Mouse (Mus musculus): ENCODE data around the gene Bmp4. TPM values are rescaled to one million over a fixed set of nuclear protein-coding genes. Genes with fewer than 3 reads are reported as not detected.
A peak's percentile ranks its signal among the peaks of the same experiment; 100 is the strongest.

Gene Bmp4
- polyA plus RNA-seq, 1 experiment from 2014 or later = 10.8 TPM

DNA sequence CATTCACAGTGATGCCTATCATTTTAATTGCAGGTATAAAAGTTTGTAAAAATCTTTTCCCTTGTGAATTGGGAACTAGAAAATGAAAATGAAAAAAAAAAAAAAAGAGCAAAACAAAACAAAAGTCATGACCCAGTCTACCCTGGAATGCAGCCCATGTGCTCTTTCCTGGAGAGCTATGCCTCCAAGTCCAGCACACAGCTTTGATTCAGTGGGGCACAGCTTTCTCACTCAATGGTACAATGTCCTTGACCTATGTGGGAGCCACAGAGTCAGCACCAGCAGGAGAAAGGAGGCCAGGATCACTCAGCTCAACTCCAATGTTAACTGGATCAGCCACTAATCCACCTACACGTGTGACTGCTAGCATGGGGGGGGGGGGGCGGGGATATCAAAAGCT, 9.5 kb upstream of the Bmp4 start:
- WGBS = 56% methylated on average over 2 of the region's 2 CpGs
- DNase-seq (ENCODE audit: low spot score) = no peak
- no peaks in the 10 kb centered on the region for H3K9me3 ChIP-seq (replicated peaks)
- H3K4me1 ChIP-seq = peaks cover 12% of the 10 kb centered on the region
- H3K36me3 ChIP-seq = no peaks in the 10 kb centered on the region
- peaks cover 58% of the 10 kb centered on the region for H3K27me3 ChIP-seq (ENCODE audit: low read depth, poor library complexity, severe bottlenecking)
- no peak overlapping the region for H3K27ac ChIP-seq (replicated peaks)
- H3K4me3 ChIP-seq = no peak overlapping the region

DNA sequence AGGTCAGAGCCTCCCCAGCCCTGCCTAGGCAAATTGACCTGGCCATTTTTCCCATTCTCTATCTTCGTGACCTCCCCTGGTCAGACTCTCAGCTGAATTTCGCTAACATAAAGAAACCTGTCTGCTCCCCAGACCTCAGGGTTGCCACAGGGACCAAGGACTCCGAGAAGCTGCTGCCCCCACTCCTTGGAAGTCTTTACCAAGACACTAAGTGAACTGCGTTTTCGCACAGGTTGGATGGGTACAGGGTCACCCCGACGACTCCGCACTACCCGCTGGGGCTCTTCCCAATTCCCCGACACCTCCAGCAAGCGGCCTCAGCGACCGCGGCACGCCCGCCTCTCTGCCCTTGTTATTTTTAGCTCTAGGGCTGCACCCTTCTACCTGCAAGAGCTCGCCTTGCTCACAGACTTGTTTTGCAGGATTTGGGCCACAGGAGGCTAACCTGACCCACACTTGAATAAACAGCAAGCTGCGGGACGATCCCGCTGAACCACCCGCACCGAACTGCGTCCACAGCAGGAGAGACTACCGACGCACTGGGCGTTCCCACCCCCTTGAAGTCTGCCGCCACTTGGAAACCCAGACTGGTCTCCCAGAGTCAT, 7.7 kb upstream of the Bmp4 start:
- no peak for DNase-seq (ENCODE audit: low spot score)
- Histone ChIP-seq H3K36me3 (no peaks in the 10 kb centered on the region), H3K27ac (replicated peaks) (no peak overlapping the region), H3K4me1 (peaks cover 12% of the 10 kb centered on the region), H3K4me3 (peak overlapping the region; percentile 45), H3K27me3 (ENCODE audit: low read depth, poor library complexity, severe bottlenecking) (peaks cover 75% of the 10 kb centered on the region), H3K9me3 (replicated peaks) (no peaks in the 10 kb centered on the region)
- 2% methylated on average over 27 of the region's 27 CpGs for WGBS

DNA sequence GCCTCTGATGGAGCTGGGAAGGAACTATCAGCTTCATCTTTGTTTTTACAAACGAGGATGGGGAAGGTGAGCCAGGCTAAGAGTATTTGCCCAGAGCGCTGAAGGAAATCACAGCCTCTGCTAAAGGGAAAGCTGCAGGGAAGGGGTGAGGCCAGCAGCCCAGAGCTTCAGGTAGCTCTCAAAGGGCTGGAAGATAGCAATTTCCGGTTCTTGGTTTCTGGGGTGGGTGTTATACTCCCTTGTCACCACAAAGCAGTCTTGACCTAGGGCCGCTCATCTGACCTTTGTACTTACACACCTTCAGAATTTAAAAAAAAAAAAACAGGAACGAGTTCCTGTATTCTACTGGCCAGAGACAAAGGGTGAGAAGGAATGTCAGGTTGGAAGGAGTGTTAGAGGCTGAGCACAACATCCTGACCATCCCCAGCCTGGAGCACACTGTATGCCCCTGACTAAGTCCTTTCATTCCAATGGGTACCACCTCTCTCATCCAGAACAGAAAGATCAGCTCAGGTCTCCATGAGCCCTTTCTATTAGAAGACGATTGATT, 1.2 kb upstream of the Bmp4 start:
- H3K27ac ChIP-seq (replicated peaks) = no peak overlapping the region
- peaks cover 35% of the 10 kb centered on the region for H3K4me1 ChIP-seq
- no peaks in the 10 kb centered on the region for H3K36me3 ChIP-seq
- WGBS = 51% methylated on average over 6 of the region's 6 CpGs
- no peaks in the 10 kb centered on the region for H3K9me3 ChIP-seq (replicated peaks)
- peaks cover 98% of the 10 kb centered on the region for H3K27me3 ChIP-seq (ENCODE audit: low read depth, poor library complexity, severe bottlenecking)
- H3K4me3 ChIP-seq = no peak overlapping the region
- DNase-seq (ENCODE audit: low spot score) = no peak

DNA sequence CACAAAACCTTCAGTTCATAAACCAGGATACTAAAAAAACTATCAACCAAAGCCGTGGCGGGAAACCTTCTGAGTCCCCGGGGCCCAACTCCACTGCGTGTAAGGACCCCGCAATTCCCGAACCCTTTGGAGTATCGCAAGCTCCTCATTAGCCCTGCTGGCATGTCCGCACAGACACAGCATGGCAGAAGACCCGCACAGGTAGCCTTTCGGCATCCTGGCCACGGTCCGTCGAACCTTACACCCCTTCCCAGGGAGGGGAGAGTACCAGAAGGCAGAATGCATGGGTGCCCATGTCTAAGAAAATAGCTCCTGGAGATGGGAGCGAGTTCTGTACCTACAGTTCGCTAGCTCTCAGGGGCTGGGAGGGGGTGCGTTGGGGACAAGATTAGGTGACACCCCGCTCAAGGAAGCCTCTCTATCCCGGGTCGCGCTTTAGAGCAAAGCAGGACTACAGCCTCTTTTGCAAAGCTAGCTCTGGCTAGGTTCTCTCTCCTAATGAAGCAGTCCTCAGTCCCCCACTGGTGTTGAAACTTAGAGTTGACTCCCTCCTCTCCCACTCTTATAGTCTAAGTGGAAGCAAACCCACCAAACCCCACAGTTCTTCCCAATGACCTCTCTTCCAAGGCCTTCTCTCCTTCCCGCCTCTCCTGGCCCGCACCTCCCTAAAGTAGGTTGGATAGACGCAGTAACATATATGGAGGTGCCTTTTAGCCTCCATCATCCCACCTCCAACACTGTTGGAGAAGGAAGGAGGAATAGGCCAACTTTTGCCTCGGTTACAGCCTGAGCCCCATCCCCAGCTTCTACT, 826 bp downstream of the Bmp4 start:
- WGBS = 5% methylated on average over 24 of the region's 24 CpGs
- Histone ChIP-seq H3K4me3 (peak overlapping the region; percentile 52), H3K36me3 (no peaks in the 10 kb centered on the region), H3K9me3 (replicated peaks) (no peaks in the 10 kb centered on the region), H3K4me1 (peaks cover 55% of the 10 kb centered on the region), H3K27me3 (ENCODE audit: low read depth, poor library complexity, severe bottlenecking) (peaks cover 98% of the 10 kb centered on the region), H3K27ac (replicated peaks) (no peak overlapping the region; the same call in 1 of the 2 replicates)
- no peak for DNase-seq (ENCODE audit: low spot score)

DNA sequence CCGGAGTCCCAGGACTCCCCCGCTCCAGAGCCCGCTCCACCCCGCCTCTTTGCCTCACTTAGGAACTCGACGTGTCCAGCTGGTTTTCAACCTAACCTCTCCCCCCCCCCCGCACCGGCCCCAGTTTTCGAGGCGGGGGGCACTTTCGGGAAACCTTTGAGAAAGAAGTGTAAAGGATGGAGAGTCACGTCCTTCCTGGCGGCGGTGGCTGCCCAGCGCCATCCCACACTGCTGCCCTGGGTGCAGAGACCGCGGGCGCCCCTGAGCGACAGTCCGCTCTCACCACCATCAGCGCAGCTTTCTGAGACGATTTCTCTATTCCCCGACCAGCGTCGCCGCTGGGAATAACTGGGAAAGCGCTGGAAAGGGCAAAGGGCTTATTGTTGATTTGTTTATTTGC, 1.8 kb downstream of the Bmp4 start:
- Histone ChIP-seq H3K36me3 (peaks cover 3% of the 10 kb centered on the region; the same call in 1 of the 2 replicates), H3K27ac (replicated peaks) (no peak overlapping the region), H3K4me3 (peak overlapping the region; percentile 63), H3K4me1 (peaks cover 55% of the 10 kb centered on the region), H3K9me3 (replicated peaks) (no peaks in the 10 kb centered on the region), H3K27me3 (ENCODE audit: low read depth, poor library complexity, severe bottlenecking) (peaks cover 99% of the 10 kb centered on the region)
- DNase-seq (ENCODE audit: low spot score) = peak; percentile 69
- WGBS = under 1% methylated on average over 27 of the region's 27 CpGs

DNA sequence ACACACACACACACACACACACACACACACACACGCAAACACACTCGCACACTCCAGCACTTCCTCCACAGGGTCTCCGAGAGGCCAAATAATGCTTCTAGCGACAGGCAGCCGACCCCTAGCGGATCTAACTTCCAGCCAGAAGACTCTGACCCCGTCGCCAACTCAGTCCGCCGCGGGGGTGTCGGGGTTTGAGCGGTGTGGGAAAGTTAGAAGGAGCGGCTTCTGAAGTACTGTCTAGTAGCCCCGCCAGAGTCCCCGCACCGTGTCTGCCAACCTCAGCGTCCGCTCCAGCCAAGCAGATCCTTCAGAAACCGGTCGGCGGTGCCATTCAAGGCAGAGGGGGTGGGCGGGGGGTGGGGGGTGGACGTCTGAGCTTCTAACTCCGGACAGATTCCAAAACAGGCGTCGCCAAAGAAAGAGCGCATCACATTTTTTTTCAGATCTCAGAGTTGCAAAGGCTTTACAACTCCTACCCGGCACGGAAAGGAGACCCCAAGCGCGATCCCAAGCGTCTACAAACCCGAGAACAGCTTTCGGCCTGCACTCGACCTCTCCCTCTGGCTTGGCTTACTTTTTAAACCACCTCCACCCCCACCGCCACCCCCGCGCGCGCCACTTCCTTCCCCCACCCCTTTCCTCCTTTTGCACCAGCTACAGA, 2.5 kb downstream of the Bmp4 start:
- under 1% methylated on average over 41 of the region's 41 CpGs for WGBS
- no peaks in the 10 kb centered on the region for H3K9me3 ChIP-seq (replicated peaks)
- peak overlapping the region; percentile 74 for H3K27ac ChIP-seq (replicated peaks)
- peak; percentile 74 for DNase-seq (ENCODE audit: low spot score)
- peaks cover 55% of the 10 kb centered on the region for H3K4me1 ChIP-seq
- peak overlapping the region; percentile 63 for H3K4me3 ChIP-seq
- H3K36me3 ChIP-seq = peaks cover 3% of the 10 kb centered on the region; the same call in 1 of the 2 replicates
- peaks cover 99% of the 10 kb centered on the region for H3K27me3 ChIP-seq (ENCODE audit: low read depth, poor library complexity, severe bottlenecking)

DNA sequence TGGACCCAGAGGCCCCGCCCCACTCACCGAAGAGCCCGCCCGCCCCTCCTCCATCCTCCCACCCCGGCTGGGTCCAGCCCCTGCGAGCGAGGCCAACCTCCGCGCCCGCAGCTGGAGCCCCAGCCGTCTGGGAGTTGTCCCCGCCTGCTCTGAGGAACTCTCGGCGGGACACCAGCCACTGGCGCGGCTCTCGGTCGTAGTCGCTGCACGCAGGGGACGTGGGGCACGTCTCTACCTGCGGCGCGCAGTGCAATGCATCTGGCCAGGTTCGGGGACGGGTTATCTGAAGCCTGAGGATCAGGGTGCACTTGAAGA, 3.2 kb downstream of the Bmp4 start:
- H3K36me3 ChIP-seq = peaks cover 3% of the 10 kb centered on the region; the same call in 1 of the 2 replicates
- H3K9me3 ChIP-seq (replicated peaks) = no peaks in the 10 kb centered on the region
- peaks cover 55% of the 10 kb centered on the region for H3K4me1 ChIP-seq
- H3K27ac ChIP-seq (replicated peaks) = peak overlapping the region; percentile 74
- H3K4me3 ChIP-seq = peak overlapping the region; percentile 63
- H3K27me3 ChIP-seq (ENCODE audit: low read depth, poor library complexity, severe bottlenecking) = peaks cover 99% of the 10 kb centered on the region
- DNase-seq (ENCODE audit: low spot score) = peak; percentile 87
- WGBS = under 1% methylated on average over 27 of the region's 27 CpGs

DNA sequence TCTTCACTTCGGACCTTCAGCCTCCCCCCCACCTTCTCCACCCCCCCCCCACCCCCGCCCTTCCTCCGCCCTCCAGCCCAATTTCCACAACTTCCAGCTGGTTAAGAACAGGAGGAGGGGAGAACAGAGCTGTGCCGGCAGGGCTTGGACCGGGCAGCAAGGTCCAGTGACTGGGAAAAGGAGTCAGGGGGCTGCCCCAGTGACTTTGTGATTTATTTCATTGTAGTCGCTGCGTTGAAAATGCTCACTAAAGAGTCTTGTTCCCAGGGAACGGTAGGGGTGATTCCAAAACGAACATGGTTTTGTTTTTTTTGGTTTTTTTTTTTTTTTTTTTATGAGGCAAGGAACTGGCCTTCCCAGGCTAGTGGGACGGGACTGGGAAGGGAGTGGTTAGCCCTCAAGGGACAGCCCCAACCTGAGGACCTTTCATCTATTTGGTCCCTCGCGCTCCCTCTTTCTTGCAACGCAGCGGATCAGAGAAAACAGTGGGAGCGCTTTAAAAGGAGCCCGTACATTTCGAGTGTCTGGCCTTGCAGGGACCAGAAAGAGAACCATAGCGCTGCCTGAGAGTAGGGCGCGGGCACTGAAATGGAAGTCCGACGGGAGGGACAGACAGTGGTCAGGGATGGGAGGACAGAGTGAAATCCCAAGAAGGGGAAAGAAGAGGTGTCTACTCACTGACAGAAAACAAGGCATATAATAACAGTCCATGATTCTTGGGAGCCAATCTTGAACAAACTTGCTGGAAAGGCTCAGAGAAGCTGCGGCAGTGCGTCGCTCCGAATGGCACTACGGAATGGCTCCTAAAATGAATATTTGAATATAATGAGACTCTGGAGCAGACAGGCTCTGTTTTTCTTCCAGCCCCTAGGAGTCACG, 3.8 kb downstream of the Bmp4 start:
- peak overlapping the region; percentile 63 for H3K4me3 ChIP-seq
- peak; percentile 40 for DNase-seq (ENCODE audit: low spot score)
- WGBS = under 1% methylated on average over 28 of the region's 28 CpGs
- no peak overlapping the region; the same call in 1 of the 2 replicates for H3K27ac ChIP-seq (replicated peaks)
- H3K27me3 ChIP-seq (ENCODE audit: low read depth, poor library complexity, severe bottlenecking) = peaks cover 99% of the 10 kb centered on the region
- no peaks in the 10 kb centered on the region for H3K9me3 ChIP-seq (replicated peaks)
- peaks cover 55% of the 10 kb centered on the region for H3K4me1 ChIP-seq
- H3K36me3 ChIP-seq = peaks cover 3% of the 10 kb centered on the region; the same call in 1 of the 2 replicates

DNA sequence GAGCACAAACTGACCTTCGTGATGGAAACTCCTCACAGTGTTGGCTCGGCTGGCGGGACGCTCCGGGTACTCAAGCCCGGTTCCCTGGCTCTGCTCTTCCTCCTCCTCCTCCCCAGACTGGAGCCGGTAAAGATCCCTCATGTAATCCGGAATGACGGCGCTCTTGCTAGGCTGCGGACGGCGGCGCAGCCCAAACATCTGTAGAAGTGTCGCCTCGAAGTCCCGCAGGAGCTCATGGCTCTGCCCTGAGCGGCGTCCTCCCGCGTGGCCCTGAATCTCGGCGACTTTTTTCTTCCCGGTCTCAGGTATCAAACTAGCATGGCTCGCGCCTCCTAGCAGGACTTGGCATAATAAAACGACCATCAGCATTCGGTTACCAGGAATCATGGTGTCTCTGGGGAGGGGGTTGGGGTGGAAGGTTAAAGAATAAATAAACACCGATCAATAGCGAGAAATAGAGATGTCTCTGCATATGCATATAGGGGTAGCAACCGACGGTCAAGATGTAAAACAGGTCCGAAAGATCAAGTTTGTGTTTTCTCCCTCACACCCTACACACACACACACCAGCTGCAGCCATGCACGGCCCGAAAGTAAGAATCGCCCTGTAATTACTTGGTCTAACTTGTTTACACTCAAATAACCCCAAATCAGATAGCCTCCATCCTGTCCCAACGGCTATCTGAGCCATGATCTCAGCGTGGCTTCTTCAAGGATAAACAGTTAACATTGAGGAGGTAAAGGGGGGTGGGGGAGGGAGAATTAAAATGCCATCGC, 4.6 kb downstream of the Bmp4 start:
- peaks cover 3% of the 10 kb centered on the region; the same call in 1 of the 2 replicates for H3K36me3 ChIP-seq
- peaks cover 99% of the 10 kb centered on the region for H3K27me3 ChIP-seq (ENCODE audit: low read depth, poor library complexity, severe bottlenecking)
- H3K9me3 ChIP-seq (replicated peaks) = no peaks in the 10 kb centered on the region
- H3K27ac ChIP-seq (replicated peaks) = no peak overlapping the region
- WGBS = 1% methylated on average over 39 of the region's 39 CpGs
- peaks cover 56% of the 10 kb centered on the region for H3K4me1 ChIP-seq
- H3K4me3 ChIP-seq = peak overlapping the region; percentile 63
- peak; percentile 57 for DNase-seq (ENCODE audit: low spot score)

DNA sequence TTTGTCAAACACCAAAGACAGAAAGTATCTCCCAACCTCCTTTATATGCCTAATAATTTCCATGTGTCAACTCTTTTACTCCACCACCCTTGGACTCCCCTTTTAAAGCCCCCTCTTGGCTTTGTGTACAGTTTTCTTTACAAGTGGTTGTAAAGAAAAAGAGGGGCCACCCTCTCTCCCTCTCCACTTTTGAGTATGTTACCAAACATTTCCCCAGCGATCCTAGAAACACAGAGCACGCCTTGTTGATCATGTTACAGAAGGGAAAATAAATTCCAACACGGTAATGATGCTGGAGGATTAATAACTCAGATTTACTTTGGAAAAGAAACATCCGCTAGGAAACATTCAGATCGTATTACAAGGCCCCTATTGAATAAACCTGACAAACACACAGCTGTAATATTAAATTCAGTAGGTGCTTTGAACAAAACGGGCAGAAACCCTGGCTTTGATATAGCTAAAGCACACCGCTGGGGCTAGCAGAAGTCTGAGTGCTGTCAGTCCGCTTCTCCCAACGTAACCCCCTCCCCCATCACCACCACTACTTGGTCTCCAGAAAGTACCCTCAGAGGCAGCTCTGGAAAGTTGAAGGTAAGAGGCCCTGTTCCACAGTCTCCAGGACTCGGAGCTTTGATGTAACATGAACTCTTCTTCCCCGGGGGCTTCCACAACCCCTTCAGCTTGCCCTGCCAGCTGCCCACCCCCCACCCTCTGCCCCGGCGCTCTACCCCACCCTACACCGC, 5.3 kb downstream of the Bmp4 start:
- peak; percentile 44 for DNase-seq (ENCODE audit: low spot score)
- H3K36me3 ChIP-seq = peaks cover 3% of the 10 kb centered on the region; the same call in 1 of the 2 replicates
- no peaks in the 10 kb centered on the region for H3K9me3 ChIP-seq (replicated peaks)
- H3K4me3 ChIP-seq = peak overlapping the region; percentile 63
- peaks cover 99% of the 10 kb centered on the region for H3K27me3 ChIP-seq (ENCODE audit: low read depth, poor library complexity, severe bottlenecking)
- H3K27ac ChIP-seq (replicated peaks) = no peak overlapping the region
- 12% methylated on average over 14 of the region's 14 CpGs for WGBS
- H3K4me1 ChIP-seq = peaks cover 57% of the 10 kb centered on the region

DNA sequence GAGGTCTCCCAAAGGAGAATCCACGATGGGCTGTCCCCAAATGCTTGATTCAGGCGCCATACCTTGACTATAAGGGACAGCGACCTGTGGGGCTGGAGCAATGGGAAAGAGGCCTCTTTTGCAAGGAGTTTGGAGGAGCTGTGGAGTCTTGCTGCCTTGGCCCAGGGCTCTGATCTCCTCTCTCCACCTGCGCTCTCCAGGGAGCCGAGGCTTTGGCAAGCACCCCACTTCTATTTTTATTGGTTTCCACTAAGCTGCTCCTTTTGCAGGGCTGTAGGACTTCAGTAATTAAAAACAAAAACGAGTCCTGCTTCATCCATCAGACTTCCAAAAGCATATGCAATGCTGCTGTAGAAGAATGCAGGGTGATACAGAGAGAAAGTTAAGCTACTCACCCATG, 9.0 kb downstream of the Bmp4 start:
- Histone ChIP-seq H3K9me3 (replicated peaks) (no peaks in the 10 kb centered on the region), H3K27me3 (ENCODE audit: low read depth, poor library complexity, severe bottlenecking) (peaks cover 91% of the 10 kb centered on the region), H3K4me3 (no peak overlapping the region), H3K36me3 (peaks cover 3% of the 10 kb centered on the region; the same call in 1 of the 2 replicates), H3K27ac (replicated peaks) (no peak overlapping the region), H3K4me1 (peaks cover 35% of the 10 kb centered on the region)
- no peak for DNase-seq (ENCODE audit: low spot score)
- 30% methylated on average over 6 of the region's 6 CpGs for WGBS

Measured in midbrain, embryonic 10.5 days (tissue).